In the genomic region with DNA sequence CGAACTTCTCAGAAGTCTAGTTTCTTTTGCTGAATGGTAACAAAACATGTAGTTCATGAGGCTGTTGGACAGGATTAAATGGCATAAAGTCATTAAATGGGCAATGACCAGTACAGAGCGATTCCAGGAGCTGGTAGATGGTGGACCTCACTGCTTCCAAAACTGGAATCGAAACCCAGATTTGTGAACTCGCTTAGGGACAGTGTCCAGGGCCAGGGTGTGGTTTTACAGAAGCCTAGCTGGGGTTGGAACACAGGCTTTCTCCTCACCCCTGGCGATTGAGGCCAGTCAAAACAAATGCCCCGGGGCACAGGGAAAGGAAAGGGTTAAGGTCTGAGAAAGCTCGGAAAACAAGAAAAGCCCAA, we compare ENCODE assay signal across 8 mouse cellular contexts. TPM values are rescaled to one million over a fixed set of nuclear protein-coding genes. Genes with fewer than 3 reads are reported as not detected.
DNase-seq lines count a peak whose midpoint lies in the region; ATAC-seq and TF ChIP-seq lines count a peak whose summit lies in the region.

No protein-coding gene starts in this region.

- peak overlapping the region; percentile 77 for H3K4me2 ChIP-seq in forebrain, embryonic 11.5 days (ENCODE audit: low read depth, low read length, severe bottlenecking)
- peak overlapping the region; percentile 83 for H3K4me2 ChIP-seq in neural tube, embryonic 13.5 days

- DNase-seq in layer of hippocampus, adult 2 months (ENCODE audit: low spot score in 2 of 2), result no peak
- DNase-seq in layer of hippocampus, postnatal 25 days (ENCODE audit: extremely low spot score in 1 of 2, low spot score in 1 of 2), result no peak
- no peak for DNase-seq in forebrain, embryonic 11.5 days (ENCODE audit: low spot score)
- no peak for DNase-seq in limb, embryonic 10.5 days (ENCODE audit: low spot score)
- no peak for DNase-seq in gastrocnemius, postnatal 14 days
- no peak for DNase-seq in thymus, postnatal 4 days

- H3K4me3 ChIP-seq in layer of hippocampus, adult 2 months, result peak overlapping the region; percentile 68
- peak overlapping the region; percentile 85 for H3K4me3 ChIP-seq in forebrain, embryonic 11.5 days (ENCODE audit: low read depth, low read length)
- H3K4me3 ChIP-seq in limb, embryonic 10.5 days, result peak overlapping the region; percentile 67
- H3K4me3 ChIP-seq in neural tube, embryonic 13.5 days, result peak overlapping the region; percentile 94

- peak overlapping the region; percentile 91 for H3K27ac ChIP-seq in layer of hippocampus, adult 2 months
- no peak overlapping the region for H3K27ac ChIP-seq in forebrain, embryonic 11.5 days (ENCODE audit: low read depth, low read length)
- H3K27ac ChIP-seq in limb, embryonic 10.5 days, result peak overlapping the region; percentile 93
- H3K27ac ChIP-seq in neural tube, embryonic 13.5 days (replicated peaks), result peak overlapping the region; percentile 92

- intact Hi-C loops in gastrocnemius, postnatal 14 days (cut with DNase I; ENCODE audit: low total_unique reads), result no loop called here

- WGBS in forebrain, embryonic 11.5 days, result 14% methylated on average over 7 of the region's 7 CpGs
- 26% methylated on average over 7 of the region's 7 CpGs for WGBS in limb, embryonic 10.5 days
- WGBS in neural tube, embryonic 13.5 days, result 13% methylated on average over 7 of the region's 7 CpGs

- peaks cover 3% of the 10 kb centered on the region; the same call in 1 of the 2 replicates for H3K27me3 ChIP-seq in forebrain, embryonic 11.5 days (ENCODE audit: control insufficient read depth, insufficient read depth, low read length)
- peaks cover 21% of the 10 kb centered on the region for H3K27me3 ChIP-seq in limb, embryonic 10.5 days (ENCODE audit: low read depth, poor library complexity, severe bottlenecking)
- H3K27me3 ChIP-seq in neural tube, embryonic 13.5 days, result no peaks in the 10 kb centered on the region

- TF ChIP-seq CTCF in layer of hippocampus, adult 2 months (conservative IDR thresholded peaks at IDR 0.05), result no peak

- H3K4me1 ChIP-seq in forebrain, embryonic 11.5 days (replicated peaks; ENCODE audit: control insufficient read depth, insufficient read depth, low read length), result peaks cover 19% of the 10 kb centered on the region
- H3K4me1 ChIP-seq in limb, embryonic 10.5 days, result peaks cover 42% of the 10 kb centered on the region
- peaks cover 48% of the 10 kb centered on the region for H3K4me1 ChIP-seq in neural tube, embryonic 13.5 days (replicated peaks)

- ATAC-seq in forebrain, embryonic 11.5 days (replicated peaks; ENCODE audit: low FRiP score), result no peak
- no peak; the same call in 1 of the 2 replicates for ATAC-seq in neural tube, embryonic 13.5 days (ENCODE audit: low read depth)
- no peak for ATAC-seq in megakaryocyte-erythroid progenitor cell, adult 5-6 weeks (replicated peaks; ENCODE audit: low FRiP score, low TSS enrichment, poor library complexity, severe bottlenecking)

- peak overlapping the region; percentile 20; the same call in 1 of the 2 replicates for H3K9ac ChIP-seq in forebrain, embryonic 11.5 days (ENCODE audit: low read length)
- H3K9ac ChIP-seq in neural tube, embryonic 13.5 days, result peak overlapping the region; percentile 98

- no peaks in the 10 kb centered on the region for H3K9me3 ChIP-seq in forebrain, embryonic 11.5 days (ENCODE audit: control insufficient read depth, low read length)
- H3K9me3 ChIP-seq in limb, embryonic 10.5 days (replicated peaks), result no peaks in the 10 kb centered on the region
- no peaks in the 10 kb centered on the region for H3K9me3 ChIP-seq in neural tube, embryonic 13.5 days

- H3K36me3 ChIP-seq in forebrain, embryonic 11.5 days (ENCODE audit: control insufficient read depth, insufficient read depth, low read length), result no peaks in the 10 kb centered on the region
- H3K36me3 ChIP-seq in limb, embryonic 10.5 days, result no peaks in the 10 kb centered on the region
- H3K36me3 ChIP-seq in neural tube, embryonic 13.5 days, result no peaks in the 10 kb centered on the region

RNA-seq across cellular contexts. Expression of a gene that starts 0.3 kb away (rescaled TPM):
- total RNA-seq in layer of hippocampus, adult 2 months (2021), result 10 to 100 TPM; 16.7 to 17.6 TPM
- total RNA-seq in layer of hippocampus, postnatal 25 days (2021), result 10 to 100 TPM; 22.4 to 22.6 TPM
- polyA plus RNA-seq in forebrain, embryonic 11.5 days (2014; fragmentation: Nextera tagmentation; extraction: Ambion mirVana), result 49.5 and 51.4 TPM in 2 replicates
- polyA plus RNA-seq in limb, embryonic 10.5 days (2016; fragmentation: Nextera tagmentation; extraction: Ambion mirVana), result 13.7 and 35.4 TPM in 2 replicates
- 65.6 and 67.4 TPM in 2 replicates for polyA plus RNA-seq in neural tube, embryonic 13.5 days (2015; fragmentation: Nextera tagmentation; extraction: Ambion mirVana)
- not detected in 2 replicates for total RNA-seq in megakaryocyte-erythroid progenitor cell, adult 5-6 weeks (2014; fragmentation: Nextera tagmentation)
- total RNA-seq in megakaryocyte-erythroid progenitor cell, adult 5-6 weeks (2017), result not detected in 2 replicates
- total RNA-seq in gastrocnemius, postnatal 14 days (2021), result 1 to 10 TPM; 2.1 to 3.0 TPM

Comparison
In these comparisons a context has a peak if more than half of its experiments do, and no peak if none do; other contexts are left out.
1. RNA of a gene that starts 0.3 kb away (total RNA-seq): 22.4 to 22.6 TPM in layer of hippocampus, postnatal 25 days and 16.7 to 17.6 TPM in layer of hippocampus, adult 2 months; 2.1 to 3.0 TPM in gastrocnemius, postnatal 14 days and not detected in megakaryocyte-erythroid progenitor cell, adult 5-6 weeks; every median in the first group is over 4 times any median in the second.
2. Peak in every context shown above with its lines, with median percentiles within 50 percentile points of each other: H3K4me3 ChIP-seq.